Mouse (Mus musculus): ENCODE measurements around the gene Aldh16a1. TPM values are rescaled to one million over a fixed set of nuclear protein-coding genes. Genes with fewer than 3 reads are reported as not detected.
"Not testable (repeated sequence)": the region's sequence is repeated elsewhere in the genome, so short reads cannot be mapped to it uniquely, and the experiment has no call there.

The Aldh16a1 gene
- polyA plus RNA-seq, 1 experiment from 2014 or later: 53.0 TPM

DNA sequence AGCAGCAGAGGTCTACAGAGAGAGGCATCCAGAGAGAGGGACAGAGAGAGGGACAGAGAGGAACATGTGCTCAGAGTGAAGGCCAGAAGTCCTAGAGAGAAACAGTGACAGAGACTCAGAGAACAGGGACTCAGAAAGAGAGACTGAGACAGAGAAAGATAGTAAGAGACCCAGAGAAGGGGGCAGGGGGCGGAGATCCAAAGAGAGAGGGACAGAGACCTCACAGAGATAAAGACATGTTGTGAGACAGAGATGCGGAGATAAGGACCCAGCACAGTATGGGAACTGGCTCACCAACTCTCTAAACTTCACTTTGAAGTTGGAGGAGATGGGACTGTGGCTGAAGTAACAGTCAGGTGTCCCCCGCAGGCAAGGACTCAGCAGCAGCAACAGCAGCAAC, 19.0 kb downstream of the Aldh16a1 start:
- Histone ChIP-seq H3K9me3 (no peaks in the 10 kb centered on the region), H3K36me3 (replicated peaks) (no peaks in the 10 kb centered on the region), H3K4me1 (peaks cover 28% of the 10 kb centered on the region), H3K27ac (peak overlapping the region; percentile 68), H3K4me3 (peak overlapping the region; percentile 55), H3K27me3 (ENCODE audit: poor library complexity, severe bottlenecking) (peaks cover 44% of the 10 kb centered on the region)
- WGBS: 77% methylated on average over 3 of the region's 3 CpGs
- DNase-seq (ENCODE audit: extremely low spot score, low spot score): no peak

DNA sequence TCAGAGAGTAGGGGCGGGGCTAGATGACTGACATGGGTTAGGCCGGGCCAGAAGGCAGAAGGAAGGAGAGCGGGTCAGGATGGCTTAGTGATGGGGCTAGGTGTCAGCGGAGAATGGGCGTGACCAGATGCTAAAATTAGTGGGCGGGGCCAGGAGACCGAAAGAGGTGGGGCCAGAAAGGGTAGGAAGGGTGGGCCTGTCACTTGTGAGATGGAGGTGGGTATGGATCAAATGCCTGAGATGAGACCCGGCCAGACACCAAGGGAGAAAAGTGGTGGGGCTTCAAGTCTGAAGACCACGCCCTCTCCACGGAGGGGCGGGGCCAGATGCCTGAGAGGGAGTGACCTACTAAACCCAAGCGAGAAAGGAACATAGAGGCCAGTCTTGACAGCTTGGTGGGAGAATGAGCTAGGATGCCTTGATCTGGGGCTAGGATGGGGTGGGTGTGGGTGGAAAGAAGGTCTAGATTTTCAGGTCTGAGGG, 19.8 kb downstream of the Aldh16a1 start:
- no peaks in the 10 kb centered on the region for H3K9me3 ChIP-seq
- H3K27me3 ChIP-seq (ENCODE audit: poor library complexity, severe bottlenecking): peaks cover 44% of the 10 kb centered on the region
- H3K36me3 ChIP-seq (replicated peaks): no peaks in the 10 kb centered on the region
- H3K4me3 ChIP-seq: peak overlapping the region; percentile 55; the same call in 1 of the 2 replicates
- WGBS: 8% methylated on average over 12 of the region's 12 CpGs
- no peak overlapping the region for H3K27ac ChIP-seq
- no peak for DNase-seq (ENCODE audit: extremely low spot score, low spot score)
- peaks cover 35% of the 10 kb centered on the region for H3K4me1 ChIP-seq

DNA sequence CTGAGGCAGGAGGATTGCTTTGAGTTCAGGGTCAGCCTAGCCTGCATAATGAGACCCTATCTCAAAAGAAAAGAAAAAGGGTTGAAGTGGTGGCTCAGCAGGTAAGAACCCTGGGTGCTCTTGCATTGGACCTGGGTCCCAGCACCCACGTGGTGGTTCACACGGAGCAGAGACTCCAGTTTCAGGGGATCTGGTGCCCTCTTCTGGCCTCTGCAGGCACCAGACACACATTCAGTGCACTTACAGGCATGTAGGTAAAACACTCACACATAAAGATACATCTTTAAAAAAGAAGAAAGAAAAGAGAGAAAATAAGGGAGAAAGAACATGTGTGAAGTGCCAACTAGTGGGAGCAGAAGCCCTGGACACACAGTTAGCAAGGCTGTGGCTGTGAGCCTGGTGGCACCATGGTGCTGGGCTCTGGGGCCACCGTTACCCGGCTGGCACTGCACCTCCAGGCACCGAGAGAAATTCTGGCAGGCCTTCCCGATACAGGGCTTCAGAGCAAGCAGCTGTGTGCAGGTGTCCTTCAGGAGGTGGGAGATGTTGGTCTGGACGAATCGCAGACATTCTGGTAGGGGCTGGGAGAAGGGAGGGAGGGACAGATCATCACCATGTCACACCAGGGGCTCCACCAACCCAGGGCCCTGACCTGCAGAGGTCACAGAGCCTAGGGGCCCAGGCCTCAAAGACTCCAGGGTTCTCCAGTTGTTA, 20.8 kb downstream of the Aldh16a1 start:
- no peaks in the 10 kb centered on the region for H3K9me3 ChIP-seq
- 73% methylated on average over 8 of the region's 8 CpGs for WGBS
- H3K4me1 ChIP-seq: peaks cover 43% of the 10 kb centered on the region
- H3K27me3 ChIP-seq (ENCODE audit: poor library complexity, severe bottlenecking): peaks cover 44% of the 10 kb centered on the region
- H3K36me3 ChIP-seq (replicated peaks): no peaks in the 10 kb centered on the region
- no peak for DNase-seq (ENCODE audit: extremely low spot score, low spot score)
- no peak overlapping the region for H3K27ac ChIP-seq
- H3K4me3 ChIP-seq: no peak overlapping the region

DNA sequence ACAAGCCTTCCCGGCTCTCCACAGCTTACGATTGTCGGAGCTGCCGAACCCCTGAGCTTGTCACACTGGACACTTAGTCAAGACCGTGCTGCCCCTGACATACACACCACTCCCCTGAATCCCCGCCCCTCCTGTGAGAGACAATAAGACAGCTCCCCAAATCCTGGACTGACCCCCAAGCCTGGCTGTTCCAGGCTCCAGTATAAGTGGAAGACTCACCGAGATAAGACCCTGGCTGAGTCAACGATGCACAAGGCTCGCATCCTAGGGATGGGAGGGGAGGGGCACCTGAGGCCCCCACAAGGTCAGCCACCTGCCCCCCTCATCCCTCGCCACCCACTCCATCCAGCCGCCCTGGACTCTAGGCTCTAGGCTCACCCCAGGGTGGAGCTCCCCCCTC, 22.5 kb downstream of the Aldh16a1 start:
- peaks cover 50% of the 10 kb centered on the region for H3K4me1 ChIP-seq
- DNase-seq (ENCODE audit: extremely low spot score, low spot score): no peak
- H3K27me3 ChIP-seq (ENCODE audit: poor library complexity, severe bottlenecking): peaks cover 33% of the 10 kb centered on the region
- no peaks in the 10 kb centered on the region for H3K9me3 ChIP-seq
- H3K27ac ChIP-seq: peak overlapping the region; percentile 20; the same call in 1 of the 2 replicates
- WGBS: 78% methylated on average over 11 of the region's 11 CpGs
- H3K36me3 ChIP-seq (replicated peaks): peaks cover 11% of the 10 kb centered on the region
- H3K4me3 ChIP-seq: no peak overlapping the region

DNA sequence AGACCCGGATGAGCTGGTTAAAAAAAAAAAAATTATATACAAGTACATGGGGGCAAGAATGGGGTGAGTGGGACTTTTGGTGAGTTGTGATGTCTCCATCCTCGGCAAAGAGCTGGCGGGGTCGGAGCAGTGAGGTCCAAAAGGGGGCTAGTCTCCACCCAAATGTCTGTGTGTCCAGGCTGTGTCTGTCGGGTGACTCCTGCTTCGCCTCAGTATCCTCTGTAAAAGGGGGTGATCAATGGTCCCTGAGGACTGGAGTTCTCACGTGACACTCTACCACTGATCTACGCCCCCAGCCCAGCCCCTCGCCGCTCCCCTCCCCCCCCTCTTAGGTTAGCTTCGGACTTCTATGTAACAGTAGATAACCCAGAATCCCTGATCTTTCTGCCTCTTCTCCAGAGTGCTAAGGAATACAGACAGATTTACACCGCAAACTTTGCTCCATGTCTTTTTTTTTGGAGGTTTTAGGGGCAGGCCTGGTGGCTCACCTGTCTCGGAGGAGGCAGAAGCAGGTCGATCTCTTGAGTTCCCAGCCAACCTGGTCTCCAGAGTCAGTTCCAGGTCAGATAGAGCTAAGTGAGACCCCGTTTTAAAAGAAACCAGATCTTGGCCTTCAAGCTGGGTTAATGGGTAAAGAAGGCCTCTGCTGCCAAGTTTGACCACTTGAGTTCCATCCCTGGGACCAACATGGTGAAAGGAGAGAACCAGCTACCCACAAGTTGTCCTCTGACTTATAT, 24.4 kb downstream of the Aldh16a1 start:
- Histone ChIP-seq H3K9me3 (no peaks in the 10 kb centered on the region), H3K36me3 (replicated peaks) (peaks cover 30% of the 10 kb centered on the region), H3K4me1 (peaks cover 54% of the 10 kb centered on the region), H3K27ac (peak overlapping the region; percentile 100), H3K4me3 (peak overlapping the region; percentile 98), H3K27me3 (ENCODE audit: poor library complexity, severe bottlenecking) (peaks cover 16% of the 10 kb centered on the region)
- whole genome bisulfite sequencing: 58% methylated on average over 15 of the region's 15 CpGs
- no peak for DNase-seq (ENCODE audit: extremely low spot score, low spot score)

DNA sequence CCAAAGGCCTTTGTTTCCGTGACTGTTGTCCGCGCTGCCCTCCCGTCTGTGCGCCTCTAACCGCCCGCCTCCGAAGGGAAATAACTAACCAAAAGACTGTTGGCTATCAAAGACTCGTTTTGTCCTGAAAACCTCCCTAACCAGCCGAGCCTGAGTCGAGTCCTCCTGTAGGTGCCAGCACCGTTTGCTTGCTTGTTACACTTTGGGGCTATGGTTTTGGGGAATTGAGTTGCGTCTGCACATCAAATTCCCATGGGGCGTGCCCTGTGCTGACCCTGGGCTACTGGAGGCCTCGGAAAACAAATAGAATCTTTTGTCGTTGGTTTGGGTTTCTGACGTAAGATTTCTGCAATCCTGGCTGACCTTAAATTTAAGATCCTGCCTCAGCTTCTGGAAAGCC, 25.1 kb downstream of the Aldh16a1 start:
- Histone ChIP-seq H3K4me3 (peak overlapping the region; percentile 98), H3K36me3 (replicated peaks) (peaks cover 32% of the 10 kb centered on the region), H3K27ac (peak overlapping the region; percentile 100), H3K4me1 (peaks cover 54% of the 10 kb centered on the region), H3K27me3 (ENCODE audit: poor library complexity, severe bottlenecking) (peaks cover 10% of the 10 kb centered on the region), H3K9me3 (no peaks in the 10 kb centered on the region)
- DNase-seq (ENCODE audit: extremely low spot score, low spot score): no peak
- under 1% methylated on average over 17 of the region's 17 CpGs for WGBS

DNA sequence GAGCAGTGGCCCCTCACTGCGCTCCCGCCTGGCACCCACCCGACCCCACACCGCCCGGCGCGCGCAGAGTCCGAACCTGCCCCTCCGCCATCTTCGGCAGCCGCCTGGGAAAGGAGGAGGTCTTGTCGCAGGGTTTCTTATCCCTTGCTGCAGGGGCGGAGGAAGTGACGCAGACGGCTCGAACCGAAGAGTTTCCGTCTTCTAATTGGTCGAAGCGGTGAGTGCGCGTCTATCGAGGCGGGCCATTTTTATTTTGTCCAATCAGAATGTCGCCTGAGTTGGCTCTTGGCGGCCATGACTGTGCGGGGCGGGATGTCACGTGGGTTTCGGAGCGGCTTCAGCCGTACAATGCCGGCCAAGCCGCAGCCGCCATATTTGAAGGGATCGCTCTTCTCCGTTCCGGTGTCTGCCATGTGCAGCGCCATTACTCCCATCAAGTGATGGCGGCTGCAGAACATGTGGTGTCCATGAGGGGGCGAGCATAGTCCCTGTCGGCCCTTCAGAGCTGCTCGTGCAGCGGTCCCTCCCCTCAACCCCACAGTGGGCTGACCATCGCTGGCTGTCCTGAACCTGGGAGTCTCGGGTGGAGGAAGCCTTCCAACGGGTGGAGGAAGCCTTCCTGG, 25.6 kb downstream of the Aldh16a1 start, which contains the start of gene Rpl13a:
Gene Rpl13a, minus strand, starts transcription at position 138 of the 623 bp plus-strand sequence.
- H3K27ac ChIP-seq: peak within 1 kb of the TSS; percentile 100
- peaks cover 32% of the 10 kb centered on the region for H3K36me3 ChIP-seq (replicated peaks)
- peak within 1 kb of the TSS; percentile 98 for H3K4me3 ChIP-seq
- 0 out of 2 replicates have a peak, but pooled peaks cover 5% of the 10 kb centered on the region for H3K27me3 ChIP-seq (ENCODE audit: poor library complexity, severe bottlenecking)
- DNase-seq (ENCODE audit: extremely low spot score, low spot score): peak; percentile 99
- peaks cover 48% of the 10 kb centered on the region for H3K4me1 ChIP-seq
- no peaks in the 10 kb centered on the region for H3K9me3 ChIP-seq
- under 1% methylated on average over 48 of the region's 48 CpGs for whole genome bisulfite sequencing

DNA sequence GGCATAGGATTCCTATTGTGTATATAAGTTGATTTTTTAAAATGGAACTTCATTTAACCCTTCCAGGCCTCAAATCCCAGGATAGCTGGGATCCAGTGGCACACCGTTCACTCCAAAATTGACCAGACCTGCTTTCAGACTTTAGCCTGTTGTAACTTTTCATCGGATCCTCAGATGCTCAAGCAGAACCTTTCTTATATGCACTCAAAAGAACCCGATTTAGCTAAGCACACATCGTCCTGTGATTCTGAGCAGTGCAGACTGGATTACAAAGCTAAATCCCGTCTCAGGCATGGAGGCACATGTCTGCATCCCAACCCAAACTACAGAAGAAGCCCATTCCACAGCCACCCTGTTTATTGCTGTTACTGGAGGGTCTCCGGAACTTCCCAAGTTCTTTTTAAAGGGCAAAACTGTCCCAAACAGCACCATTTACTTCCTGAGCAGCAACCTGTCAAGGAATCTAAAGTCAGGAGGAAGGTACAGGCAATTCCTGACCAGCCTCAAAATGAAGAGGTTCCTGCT, 26.6 kb downstream of the Aldh16a1 start:
- Histone ChIP-seq H3K4me3 (peak overlapping the region; percentile 98), H3K9me3 (no peaks in the 10 kb centered on the region), H3K36me3 (replicated peaks) (peaks cover 38% of the 10 kb centered on the region), H3K4me1 (peaks cover 52% of the 10 kb centered on the region), H3K27ac (peak overlapping the region; percentile 100), H3K27me3 (ENCODE audit: poor library complexity, severe bottlenecking) (0 out of 2 replicates have a peak, but pooled peaks cover 5% of the 10 kb centered on the region)
- DNase-seq (ENCODE audit: extremely low spot score, low spot score): no peak
- WGBS: 3% methylated on average over 6 of the region's 6 CpGs

DNA sequence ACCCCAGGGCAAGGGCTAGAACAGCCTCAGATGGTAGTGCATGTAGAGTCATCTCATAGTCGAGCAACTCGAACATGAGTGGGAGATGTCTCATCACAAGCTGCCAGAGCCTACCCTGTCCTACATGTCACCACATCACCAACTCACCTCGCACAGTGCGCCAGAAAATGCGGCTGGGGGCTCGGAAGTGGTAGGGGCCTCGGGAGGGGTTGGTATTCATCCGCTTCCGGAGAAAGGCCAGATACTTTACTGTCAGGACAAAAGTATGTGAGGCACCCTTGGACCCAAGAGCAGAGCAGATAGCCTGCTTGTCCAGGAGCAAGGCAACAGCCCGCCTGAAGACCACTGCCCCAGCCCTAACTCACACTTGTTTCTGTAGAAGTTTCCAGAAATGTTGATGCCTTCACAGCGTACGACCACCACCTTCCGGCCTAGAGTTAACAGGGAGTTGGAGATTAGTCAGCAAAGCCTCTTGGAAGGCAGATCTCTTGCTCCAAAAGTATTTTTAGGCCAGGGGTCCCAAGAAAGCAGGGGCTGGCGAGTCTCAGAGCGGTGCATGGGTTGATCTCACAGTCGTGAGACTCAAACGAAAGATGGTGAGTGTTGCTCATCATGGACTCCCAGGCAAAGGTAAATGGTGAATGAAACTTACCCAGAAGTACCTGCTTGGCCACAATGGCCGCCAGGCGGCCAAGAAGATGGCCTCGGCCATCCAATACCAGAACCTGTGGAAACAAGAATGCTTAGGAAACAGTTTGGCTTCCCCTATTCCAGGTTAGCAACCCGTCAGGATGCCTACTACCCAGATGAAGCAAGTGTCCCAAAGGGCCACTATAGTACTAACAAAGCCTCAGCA, 27.3 kb downstream of the Aldh16a1 start:
- peaks cover 59% of the 10 kb centered on the region for H3K4me1 ChIP-seq
- 0 out of 2 replicates have a peak, but pooled peaks cover 4% of the 10 kb centered on the region for H3K27me3 ChIP-seq (ENCODE audit: poor library complexity, severe bottlenecking)
- H3K9me3 ChIP-seq: no peaks in the 10 kb centered on the region
- 54% methylated on average over 21 of the region's 21 CpGs for WGBS
- H3K27ac ChIP-seq: peak overlapping the region; percentile 100
- peak overlapping the region; percentile 98 for H3K4me3 ChIP-seq
- DNase-seq (ENCODE audit: extremely low spot score, low spot score): peak; percentile 42
- H3K36me3 ChIP-seq (replicated peaks): peaks cover 45% of the 10 kb centered on the region

DNA sequence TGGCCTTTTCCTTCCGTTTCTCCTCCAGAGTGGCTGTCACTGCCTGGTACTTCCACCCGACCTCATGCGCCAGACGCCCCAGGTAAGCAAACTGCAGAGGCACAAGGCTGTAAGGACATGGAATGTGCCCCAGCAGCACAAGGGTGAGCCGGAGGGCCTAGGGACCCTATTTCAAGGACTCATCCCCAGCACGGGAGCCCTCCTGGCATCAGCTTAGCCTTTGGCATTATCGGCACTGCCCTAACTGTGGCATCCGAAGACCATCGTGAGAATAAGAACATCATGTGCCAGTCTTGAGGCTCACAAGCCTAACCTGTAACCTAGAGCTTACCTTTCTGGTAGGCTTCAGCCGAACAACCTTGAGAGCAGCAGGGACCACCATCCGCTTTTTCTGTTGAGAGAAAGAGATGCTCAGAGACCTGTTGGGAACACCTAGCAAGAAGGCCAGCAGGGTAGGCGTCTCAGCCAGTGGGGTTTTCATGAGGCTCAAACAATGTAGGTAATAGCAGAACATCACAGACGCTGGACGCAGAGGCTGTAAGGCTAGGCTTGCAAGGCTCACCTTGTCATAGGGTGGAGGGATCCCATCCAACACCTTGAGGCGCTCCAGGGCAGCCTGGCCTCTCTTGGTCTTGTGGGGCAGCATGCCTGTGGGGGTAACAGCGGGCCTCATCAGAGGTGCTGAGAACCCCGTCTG, 28.1 kb downstream of the Aldh16a1 start:
- peak overlapping the region; percentile 100 for H3K27ac ChIP-seq
- no peaks in the 10 kb centered on the region for H3K27me3 ChIP-seq (ENCODE audit: poor library complexity, severe bottlenecking)
- WGBS: 81% methylated on average over 17 of the region's 17 CpGs
- DNase-seq (ENCODE audit: extremely low spot score, low spot score): no peak
- H3K36me3 ChIP-seq (replicated peaks): peaks cover 53% of the 10 kb centered on the region
- peaks cover 67% of the 10 kb centered on the region for H3K4me1 ChIP-seq
- peak overlapping the region; percentile 98 for H3K4me3 ChIP-seq
- H3K9me3 ChIP-seq: no peaks in the 10 kb centered on the region

DNA sequence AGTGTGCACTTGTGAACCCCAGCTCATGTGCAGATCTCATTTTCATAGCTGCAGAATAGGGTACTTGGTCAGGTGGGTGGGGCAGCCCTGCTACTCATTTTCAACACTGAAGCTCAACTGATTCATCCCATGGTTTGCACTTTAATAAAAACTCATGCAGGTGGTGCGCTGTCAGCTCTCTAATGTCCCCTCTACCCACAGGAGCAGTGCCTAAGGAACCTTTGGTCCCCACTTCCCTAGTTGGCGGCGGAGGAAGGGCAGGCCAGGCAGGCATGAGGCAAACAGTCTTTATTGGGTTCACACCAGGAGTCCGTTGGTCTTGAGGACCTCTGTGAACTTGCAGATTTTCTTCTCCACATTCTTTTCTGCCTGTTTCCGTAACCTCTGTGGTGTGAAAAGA, 28.7 kb downstream of the Aldh16a1 start:
- Histone ChIP-seq H3K4me1 (peaks cover 70% of the 10 kb centered on the region), H3K27ac (peak overlapping the region; percentile 100), H3K36me3 (replicated peaks) (peaks cover 59% of the 10 kb centered on the region), H3K4me3 (peak overlapping the region; percentile 98)
- not testable (repeated sequence) for DNase-seq (ENCODE audit: extremely low spot score, low spot score); H3K9me3 ChIP-seq; H3K27me3 ChIP-seq (ENCODE audit: poor library complexity, severe bottlenecking)
- 67% methylated on average over 5 of the region's 5 CpGs for WGBS
